In genomic region chr6:147299607-147300006, GRCm38 (mm10) we compare ENCODE assay signal across 27 mouse cellular contexts. TPM values are rescaled to one million over a fixed set of nuclear protein-coding genes. Genes with fewer than 3 reads are reported as not detected.
DNase-seq lines count a peak whose midpoint lies in the region; TF ChIP-seq lines count a peak whose summit lies in the region.
"Had no signal": no experiment of that assay in that cellular context is flagged by ENCODE, and none has a peak within 500 bp of the region (broad histone marks: within the 10 kb centered on the region; RNA-seq: fewer than 3 reads in every experiment).

No protein-coding gene starts in this region.

- H3K36me3 ChIP-seq in kidney, adult 2 months (ENCODE audit: control insufficient read depth, insufficient read depth, low read length): no peaks in the 10 kb centered on the region
- H3K36me3 ChIP-seq: embryonic facial prominence, embryonic 12.5 days; embryonic facial prominence, embryonic 15.5 days; heart, embryonic 13.5 days had no signal

- H3K27ac ChIP-seq in kidney, adult 2 months (ENCODE audit: insufficient read depth, low read depth, low read length): no peak overlapping the region
- H3K27ac ChIP-seq: embryonic facial prominence, embryonic 12.5 days; embryonic facial prominence, embryonic 15.5 days; gastrocnemius, adult 2 months; heart, embryonic 13.5 days; hindbrain, embryonic 14.5 days; hindbrain, postnatal 0 days had no signal

- TF ChIP-seq POLR2A in kidney, adult 2 months (IDR thresholded peaks at IDR 0.05; ENCODE audit: low read depth, low read length): no peak

- TF ChIP-seq CTCF in kidney, adult 2 months (conservative IDR thresholded peaks at IDR 0.05; ENCODE audit: insufficient read depth, insufficient read length, low read depth, low read length): no peak

- DNase-seq in frontal cortex, postnatal 36 days (ENCODE audit: low spot score in 2 of 2): peak; percentile 30 to 38
- no peak for DNase-seq in frontal cortex, postnatal 14 days (ENCODE audit: low spot score in 2 of 2)
- DNase-seq in right cerebral cortex, adult 2 months (ENCODE audit: low spot score in 2 of 2): peak; percentile 13 to 45
- DNase-seq in right cerebral cortex, postnatal 14 days: no peak
- peak; percentile 79 for DNase-seq in brain, adult 2 months (ENCODE audit: low read depth, low spot score)
- DNase-seq in telencephalon, adult 2 months (ENCODE audit: low read depth, low spot score): peak; percentile 58
- no peak for DNase-seq in kidney, adult 2 months
- DNase-seq: adrenal gland, adult 8-10 months; adrenal gland, postnatal 36 days; cerebellum, adult 11 months; cerebellum, adult 2 months; cerebellum, adult 9-11 months; cerebellum, postnatal 25 days; forebrain, postnatal 0 days; gastrocnemius, adult 2 months; gastrocnemius, postnatal 14 days; heart, adult 18-20 months; heart, postnatal 14 days; heart, postnatal 4 days had no signal

- H3K4me1 ChIP-seq in kidney, adult 2 months (ENCODE audit: control insufficient read depth, insufficient read depth, low read length): no peaks in the 10 kb centered on the region
- H3K4me1 ChIP-seq: embryonic facial prominence, embryonic 12.5 days; embryonic facial prominence, embryonic 15.5 days; heart, embryonic 13.5 days had no signal

- 82% methylated on average over 5 of the region's 5 CpGs for WGBS in kidney, adult 2 months

- H3K4me3 ChIP-seq in kidney, adult 2 months (ENCODE audit: insufficient read depth, low read depth, low read length): no peak overlapping the region
- H3K4me3 ChIP-seq: embryonic facial prominence, embryonic 12.5 days; embryonic facial prominence, embryonic 15.5 days; gastrocnemius, adult 2 months; heart, embryonic 13.5 days had no signal

- no peaks in the 10 kb centered on the region for H3K27me3 ChIP-seq in kidney, adult 2 months (replicated peaks; ENCODE audit: control insufficient read depth, insufficient read depth, low read length)
- H3K27me3 ChIP-seq: embryonic facial prominence, embryonic 12.5 days; embryonic facial prominence, embryonic 15.5 days; heart, embryonic 13.5 days had no signal

RNA-seq across cellular contexts. Expression of gene Pthlh, which starts 35.6 kb away (rescaled TPM):
- 0.27 and 0.41 TPM in 2 replicates for polyA plus RNA-seq in kidney, adult 2 months (2012; rRNA removed)
- polyA plus RNA-seq: activated CD4-positive, CD25-positive, alpha-beta regulatory T cell, adult 4 months; CD4-positive, CD25-positive, alpha-beta regulatory T cell, adult 4 months; inflammation-experienced regulatory T-cells, adult 6 months had no signal

Comparison
In these comparisons a context has a peak if more than half of its experiments do, and no peak if none do; other contexts are left out.
1. DNase-seq: peak in frontal cortex, postnatal 36 days (2 of 2), right cerebral cortex, adult 2 months (2 of 2), brain, adult 2 months (single experiment) and telencephalon, adult 2 months (single experiment); none in frontal cortex, postnatal 14 days (0 of 2), right cerebral cortex, postnatal 14 days (single experiment) and kidney, adult 2 months (single experiment).